In genomic region chr7:79557728-79558221, GRCm38 (mm10) we compare ENCODE assay signal across 14 mouse cellular contexts. TPM values are rescaled to one million over a fixed set of nuclear protein-coding genes. Genes with fewer than 3 reads are reported as not detected.
DNase-seq lines count a peak whose midpoint lies in the region; ATAC-seq and TF ChIP-seq lines count a peak whose summit lies in the region.
"Had no signal": no experiment of that assay in that cellular context is flagged by ENCODE, and none has a peak within 500 bp of the region (broad histone marks: within the 10 kb centered on the region; RNA-seq: fewer than 3 reads in every experiment).

No protein-coding gene starts in this region.

- TF ChIP-seq CTCF in left cerebral cortex, adult 2 months (IDR thresholded peaks at IDR 0.05) = peak; percentile 8
- TF ChIP-seq CTCF in forebrain, postnatal 0 days (IDR thresholded peaks at IDR 0.05; ENCODE audit: low read depth) = peak; percentile 29; the same call in 1 of the 2 replicates

- ATAC-seq in forebrain, postnatal 0 days = peak; percentile 27; the same call in 1 of the 2 replicates
- peak; percentile 61 for ATAC-seq in midbrain, embryonic 13.5 days
- no peak for ATAC-seq in megakaryocyte, adult 5-6 weeks (ENCODE audit: poor library complexity, severe bottlenecking)
- no peak for ATAC-seq in monocyte, adult 5-6 weeks (replicated peaks; ENCODE audit: insufficient number of reproducible peaks, low FRiP score, low TSS enrichment, poor library complexity, severe bottlenecking)
- ATAC-seq: CD4-positive, CD25-positive, alpha-beta regulatory T cell, adult 4 months; inflammation-experienced regulatory T-cells, adult 6 months had no signal

- no peak overlapping the region for H3K4me3 ChIP-seq in left cerebral cortex, adult 2 months
- H3K4me3 ChIP-seq in forebrain, postnatal 0 days (ENCODE audit: low read depth, low read length) = no peak overlapping the region
- H3K4me3 ChIP-seq in midbrain, embryonic 13.5 days (replicated peaks) = no peak overlapping the region
- H3K4me3 ChIP-seq: myocyte had no signal

- H3K9me3 ChIP-seq in forebrain, postnatal 0 days (ENCODE audit: low read length) = no peaks in the 10 kb centered on the region
- no peaks in the 10 kb centered on the region for H3K9me3 ChIP-seq in midbrain, embryonic 13.5 days

- H3K36me3 ChIP-seq in forebrain, postnatal 0 days (ENCODE audit: insufficient read depth) = no peaks in the 10 kb centered on the region
- H3K36me3 ChIP-seq in midbrain, embryonic 13.5 days = no peaks in the 10 kb centered on the region

- WGBS in forebrain, postnatal 0 days = 12% methylated on average over 8 of the region's 8 CpGs
- WGBS in midbrain, embryonic 13.5 days = 7% methylated on average over 8 of the region's 8 CpGs

- no peaks in the 10 kb centered on the region for H3K27me3 ChIP-seq in forebrain, postnatal 0 days (ENCODE audit: insufficient read depth, low read length)
- peaks cover 87% of the 10 kb centered on the region for H3K27me3 ChIP-seq in midbrain, embryonic 13.5 days

- no peak for DNase-seq in left cerebral cortex, adult 2 months (ENCODE audit: extremely low spot score in 1 of 2, low spot score in 2 of 2)
- no peak for DNase-seq in left cerebral cortex, postnatal 10 days (ENCODE audit: extremely low spot score in 1 of 2, low spot score in 2 of 2)
- no peak for DNase-seq in forebrain, postnatal 0 days
- DNase-seq in cerebellum, postnatal 36 days = no peak
- DNase-seq: adrenal gland, postnatal 10 days; right cerebral cortex, postnatal 25 days had no signal

- H3K27ac ChIP-seq in left cerebral cortex, adult 2 months = no peak overlapping the region
- H3K27ac ChIP-seq in forebrain, postnatal 0 days (ENCODE audit: low read depth, low read length) = no peak overlapping the region
- H3K27ac ChIP-seq in midbrain, embryonic 13.5 days = 0 out of 2 replicates have a peak overlapping the region, but pooled peaks have one; percentile 14

- no peak overlapping the region for H3K4me2 ChIP-seq in forebrain, postnatal 0 days (ENCODE audit: low read depth)
- H3K4me2 ChIP-seq in midbrain, embryonic 13.5 days (replicated peaks) = no peak overlapping the region
- H3K4me2 ChIP-seq: heart, embryonic 11.5 days had no signal

- H3K9ac ChIP-seq in forebrain, postnatal 0 days = no peak overlapping the region
- no peak overlapping the region for H3K9ac ChIP-seq in midbrain, embryonic 13.5 days (replicated peaks)

- H3K4me1 ChIP-seq in forebrain, postnatal 0 days (ENCODE audit: insufficient read depth) = no peaks in the 10 kb centered on the region
- peaks cover 24% of the 10 kb centered on the region for H3K4me1 ChIP-seq in midbrain, embryonic 13.5 days (replicated peaks)

- intact Hi-C loops in left cerebral cortex, adult 2 months (cut with DNase I) = no loop called here
- intact Hi-C loops in left cerebral cortex, postnatal 10 days (cut with DNase I) = no loop called here

RNA-seq across cellular contexts. Expression of gene Rhcg, which starts 59.7 kb away (rescaled TPM):
- total RNA-seq in left cerebral cortex, adult 2 months (2021) = 1 to 10 TPM; 1.7 to 2.2 TPM
- total RNA-seq in left cerebral cortex, postnatal 10 days (2021) = 1 to 10 TPM; 1.5 to 3.2 TPM
- 2.0 TPM in 2 replicates for total RNA-seq in forebrain, postnatal 0 days (2014; rRNA removed)
- polyA plus RNA-seq in forebrain, postnatal 0 days (2015; fragmentation: Nextera tagmentation; extraction: Ambion mirVana) = 2.9 and 4.3 TPM in 2 replicates
- 2.1 and 2.5 TPM in 2 replicates for polyA plus RNA-seq in midbrain, embryonic 13.5 days (2015; fragmentation: Nextera tagmentation; extraction: Ambion mirVana)
- total RNA-seq in megakaryocyte, adult 5-6 weeks (2015) = 0.18 and 1.0 TPM in 2 replicates
- 0.77 TPM in 1 of 2 replicates, not detected in the other for total RNA-seq in megakaryocyte, adult 5-6 weeks (2017)
- total RNA-seq in monocyte, adult 5-6 weeks (2017) = not detected in 3 replicates
- total RNA-seq: liver, adult 2 months had no signal
- polyA plus RNA-seq: CD4-positive, CD25-positive, alpha-beta regulatory T cell, adult 4 months; heart, embryonic 11.5 days; inflammation-experienced regulatory T-cells, adult 6 months; liver, adult 2 months; myocyte had no signal

Comparison
In these comparisons a context has a peak if more than half of its experiments do, and no peak if none do; other contexts are left out.
1. ATAC-seq: peak in forebrain, postnatal 0 days (single experiment) and midbrain, embryonic 13.5 days (single experiment); none in megakaryocyte, adult 5-6 weeks (single experiment) and monocyte, adult 5-6 weeks (single experiment).